Mouse (Mus musculus): ENCODE results near the gene Mgat4a. TPM values are rescaled to one million over a fixed set of nuclear protein-coding genes. Genes with fewer than 3 reads are reported as not detected.

Gene Mgat4a
- polyA plus RNA-seq, 1 experiment from 2014 or later: 59.1 TPM

GRCm38 (mm10) chr1:37473251-37473650 lies 67.6 kb downstream of the Mgat4a start:
- no peak for ATAC-seq
- H3K9me3 ChIP-seq (ENCODE audit: control insufficient read depth): no peaks in the 10 kb centered on the region
- peaks cover 7% of the 10 kb centered on the region; the same call in 1 of the 2 replicates for H3K4me1 ChIP-seq (replicated peaks; ENCODE audit: control insufficient read depth, insufficient read depth, low read length)
- no peak overlapping the region for H3K9ac ChIP-seq (ENCODE audit: low read depth, low read length)
- no peak overlapping the region for H3K27ac ChIP-seq (ENCODE audit: low read depth, low read length)
- H3K4me3 ChIP-seq (ENCODE audit: low read depth, low read length): no peak overlapping the region
- H3K4me2 ChIP-seq (replicated peaks; ENCODE audit: low read depth): no peak overlapping the region
- 79% methylated on average over 10 of the region's 10 CpGs for WGBS
- no peaks in the 10 kb centered on the region for H3K27me3 ChIP-seq (replicated peaks; ENCODE audit: control insufficient read depth, insufficient read depth, low read length)
- TF ChIP-seq CTCF (IDR thresholded peaks at IDR 0.05; ENCODE audit: low read depth): no peak
- peaks cover 16% of the 10 kb centered on the region for H3K36me3 ChIP-seq (ENCODE audit: control insufficient read depth, insufficient read depth)

GRCm38 (mm10) chr1:37471179-37472148 lies 69.4 kb downstream of the Mgat4a start:
- WGBS: 83% methylated on average over 6 of the region's 6 CpGs

GRCm38 (mm10) chr1:37469007-37469406 lies 71.8 kb downstream of the Mgat4a start:
- Histone ChIP-seq H3K27me3 (replicated peaks; ENCODE audit: control insufficient read depth, insufficient read depth, low read length) (no peaks in the 10 kb centered on the region), H3K27ac (ENCODE audit: low read depth, low read length) (no peak overlapping the region), H3K36me3 (ENCODE audit: control insufficient read depth, insufficient read depth) (peaks cover 42% of the 10 kb centered on the region), H3K4me1 (replicated peaks; ENCODE audit: control insufficient read depth, insufficient read depth, low read length) (no peaks in the 10 kb centered on the region), H3K9ac (ENCODE audit: low read depth, low read length) (no peak overlapping the region), H3K4me3 (ENCODE audit: low read depth, low read length) (no peak overlapping the region), H3K4me2 (replicated peaks; ENCODE audit: low read depth) (no peak overlapping the region), H3K9me3 (ENCODE audit: control insufficient read depth) (no peaks in the 10 kb centered on the region)
- no peak for ATAC-seq
- 92% methylated on average over 5 of the region's 5 CpGs for WGBS
- no peak for TF ChIP-seq CTCF (IDR thresholded peaks at IDR 0.05; ENCODE audit: low read depth)

More at GRCm38 (mm10) chr1:37471179-37472148, 69.4 kb downstream of the Mgat4a start:
- no peak overlapping the region for H3K4me3 ChIP-seq (ENCODE audit: low read depth, low read length)
- peak; percentile 62 for TF ChIP-seq CTCF (IDR thresholded peaks at IDR 0.05; ENCODE audit: low read depth)
- peaks cover 23% of the 10 kb centered on the region for H3K36me3 ChIP-seq (ENCODE audit: control insufficient read depth, insufficient read depth)
- no peak overlapping the region for H3K9ac ChIP-seq (ENCODE audit: low read depth, low read length)
- peaks cover 4% of the 10 kb centered on the region; the same call in 1 of the 2 replicates for H3K4me1 ChIP-seq (replicated peaks; ENCODE audit: control insufficient read depth, insufficient read depth, low read length)
- no peaks in the 10 kb centered on the region for H3K9me3 ChIP-seq (ENCODE audit: control insufficient read depth)
- ATAC-seq: no peak
- H3K27me3 ChIP-seq (replicated peaks; ENCODE audit: control insufficient read depth, insufficient read depth, low read length): no peaks in the 10 kb centered on the region
- H3K4me2 ChIP-seq (replicated peaks; ENCODE audit: low read depth): no peak overlapping the region
- no peak overlapping the region for H3K27ac ChIP-seq (ENCODE audit: low read depth, low read length)

GRCm38 (mm10) chr1:37467806-37468205 lies 73.0 kb downstream of the Mgat4a start:
- Histone ChIP-seq H3K4me1 (replicated peaks; ENCODE audit: control insufficient read depth, insufficient read depth, low read length) (no peaks in the 10 kb centered on the region), H3K9me3 (ENCODE audit: control insufficient read depth) (no peaks in the 10 kb centered on the region), H3K4me3 (ENCODE audit: low read depth, low read length) (no peak overlapping the region), H3K36me3 (ENCODE audit: control insufficient read depth, insufficient read depth) (peaks cover 46% of the 10 kb centered on the region), H3K27ac (ENCODE audit: low read depth, low read length) (no peak overlapping the region), H3K4me2 (replicated peaks; ENCODE audit: low read depth) (no peak overlapping the region), H3K9ac (ENCODE audit: low read depth, low read length) (no peak overlapping the region), H3K27me3 (replicated peaks; ENCODE audit: control insufficient read depth, insufficient read depth, low read length) (no peaks in the 10 kb centered on the region)
- 91% methylated on average over 4 of the region's 4 CpGs for WGBS
- TF ChIP-seq CTCF (IDR thresholded peaks at IDR 0.05; ENCODE audit: low read depth): no peak
- no peak for ATAC-seq

GRCm38 (mm10) chr1:37466322-37466995 lies 74.4 kb downstream of the Mgat4a start:
- Histone ChIP-seq H3K36me3 (ENCODE audit: control insufficient read depth, insufficient read depth) (peaks cover 54% of the 10 kb centered on the region), H3K27ac (ENCODE audit: low read depth, low read length) (no peak overlapping the region), H3K9ac (ENCODE audit: low read depth, low read length) (no peak overlapping the region), H3K9me3 (ENCODE audit: control insufficient read depth) (no peaks in the 10 kb centered on the region), H3K4me3 (ENCODE audit: low read depth, low read length) (no peak overlapping the region), H3K4me2 (replicated peaks; ENCODE audit: low read depth) (no peak overlapping the region), H3K4me1 (replicated peaks; ENCODE audit: control insufficient read depth, insufficient read depth, low read length) (no peaks in the 10 kb centered on the region), H3K27me3 (replicated peaks; ENCODE audit: control insufficient read depth, insufficient read depth, low read length) (no peaks in the 10 kb centered on the region)
- TF ChIP-seq CTCF (IDR thresholded peaks at IDR 0.05; ENCODE audit: low read depth): peak; percentile 59
- WGBS: 86% methylated on average over 3 of the region's 3 CpGs
- ATAC-seq: no peak

- peaks cover 63% of the 10 kb centered on the region for H3K36me3 ChIP-seq (ENCODE audit: control insufficient read depth, insufficient read depth)
These were observed 75.9 kb downstream of the Mgat4a start for GRCm38 (mm10) chr1:37464878-37465452.

More at GRCm38 (mm10) chr1:37464878-37465452, 75.9 kb downstream of the Mgat4a start:
- Histone ChIP-seq H3K27me3 (replicated peaks; ENCODE audit: control insufficient read depth, insufficient read depth, low read length) (no peaks in the 10 kb centered on the region), H3K4me3 (ENCODE audit: low read depth, low read length) (no peak overlapping the region), H3K4me2 (replicated peaks; ENCODE audit: low read depth) (no peak overlapping the region), H3K27ac (ENCODE audit: low read depth, low read length) (no peak overlapping the region), H3K4me1 (replicated peaks; ENCODE audit: control insufficient read depth, insufficient read depth, low read length) (no peaks in the 10 kb centered on the region), H3K9me3 (ENCODE audit: control insufficient read depth) (no peaks in the 10 kb centered on the region), H3K9ac (ENCODE audit: low read depth, low read length) (no peak overlapping the region)
- ATAC-seq: no peak
- WGBS: 85% methylated on average over 10 of the region's 10 CpGs
- TF ChIP-seq CTCF (IDR thresholded peaks at IDR 0.05; ENCODE audit: low read depth): no peak

All from intestine, postnatal 0 days (tissue).